Mouse (Mus musculus) ovary, postnatal 10 days (tissue): ENCODE measurements around the gene Chil1.

ENCODE experiments used
- DNase-seq: peaks from one replicate; pipeline ENCODE4 v3.0.0; 2022; ENCODE audit warnings: low spot score

The Chil1 gene

GRCm38 (mm10) chr1:134182025-134182424, at the start of gene Chil1:
TSS of gene Chil1 (plus strand) at chr1:134182176.
- DNase-seq: no peak

GRCm38 (mm10) chr1:134133316-134133715, 48.7 kb upstream of the Chil1 start:
- no peak for DNase-seq

- DNase-seq: no peak
These were observed 45.6 kb upstream of the Chil1 start for GRCm38 (mm10) chr1:134136351-134136750.

GRCm38 (mm10) chr1:134138424-134138823, 43.6 kb upstream of the Chil1 start:
- no peak for DNase-seq

- no peak for DNase-seq
These were observed 39.6 kb upstream of the Chil1 start for GRCm38 (mm10) chr1:134142363-134142794.

GRCm38 (mm10) chr1:134146066-134146465, 35.9 kb upstream of the Chil1 start:
- no peak for DNase-seq

- DNase-seq: no peak
These were observed 31.9 kb upstream of the Chil1 start for GRCm38 (mm10) chr1:134150076-134150475.

GRCm38 (mm10) chr1:134150745-134151144, 31.2 kb upstream of the Chil1 start:
- no peak for DNase-seq

- peak; percentile 58 for DNase-seq
These were observed 30.1 kb upstream of the Chil1 start for GRCm38 (mm10) chr1:134151655-134152412.

- DNase-seq: no peak
These were observed 29.1 kb upstream of the Chil1 start for GRCm38 (mm10) chr1:134152626-134153590.

- DNase-seq: no peak
These were observed 27.9 kb upstream of the Chil1 start for GRCm38 (mm10) chr1:134154121-134154520.

- DNase-seq: no peak
These were observed 27.3 kb upstream of the Chil1 start for GRCm38 (mm10) chr1:134154655-134155054.

GRCm38 (mm10) chr1:134160404-134160803, 21.6 kb upstream of the Chil1 start:
- no peak for DNase-seq

- DNase-seq: no peak
These were observed 20.6 kb upstream of the Chil1 start for GRCm38 (mm10) chr1:134161399-134161798.

- no peak for DNase-seq
These were observed 19.3 kb upstream of the Chil1 start for GRCm38 (mm10) chr1:134162510-134163225.

GRCm38 (mm10) chr1:134163476-134163875, 18.5 kb upstream of the Chil1 start:
- DNase-seq: no peak

GRCm38 (mm10) chr1:134164454-134164853, 17.5 kb upstream of the Chil1 start:
- no peak for DNase-seq

GRCm38 (mm10) chr1:134166547-134166946, 15.4 kb upstream of the Chil1 start:
- no peak for DNase-seq

GRCm38 (mm10) chr1:134167416-134168305, 14.3 kb upstream of the Chil1 start:
- DNase-seq: no peak

- DNase-seq: no peak
These were observed 13.4 kb upstream of the Chil1 start for GRCm38 (mm10) chr1:134168567-134168966.
